8 mouse cellular contexts compared by ENCODE assay signal in the genomic region with DNA sequence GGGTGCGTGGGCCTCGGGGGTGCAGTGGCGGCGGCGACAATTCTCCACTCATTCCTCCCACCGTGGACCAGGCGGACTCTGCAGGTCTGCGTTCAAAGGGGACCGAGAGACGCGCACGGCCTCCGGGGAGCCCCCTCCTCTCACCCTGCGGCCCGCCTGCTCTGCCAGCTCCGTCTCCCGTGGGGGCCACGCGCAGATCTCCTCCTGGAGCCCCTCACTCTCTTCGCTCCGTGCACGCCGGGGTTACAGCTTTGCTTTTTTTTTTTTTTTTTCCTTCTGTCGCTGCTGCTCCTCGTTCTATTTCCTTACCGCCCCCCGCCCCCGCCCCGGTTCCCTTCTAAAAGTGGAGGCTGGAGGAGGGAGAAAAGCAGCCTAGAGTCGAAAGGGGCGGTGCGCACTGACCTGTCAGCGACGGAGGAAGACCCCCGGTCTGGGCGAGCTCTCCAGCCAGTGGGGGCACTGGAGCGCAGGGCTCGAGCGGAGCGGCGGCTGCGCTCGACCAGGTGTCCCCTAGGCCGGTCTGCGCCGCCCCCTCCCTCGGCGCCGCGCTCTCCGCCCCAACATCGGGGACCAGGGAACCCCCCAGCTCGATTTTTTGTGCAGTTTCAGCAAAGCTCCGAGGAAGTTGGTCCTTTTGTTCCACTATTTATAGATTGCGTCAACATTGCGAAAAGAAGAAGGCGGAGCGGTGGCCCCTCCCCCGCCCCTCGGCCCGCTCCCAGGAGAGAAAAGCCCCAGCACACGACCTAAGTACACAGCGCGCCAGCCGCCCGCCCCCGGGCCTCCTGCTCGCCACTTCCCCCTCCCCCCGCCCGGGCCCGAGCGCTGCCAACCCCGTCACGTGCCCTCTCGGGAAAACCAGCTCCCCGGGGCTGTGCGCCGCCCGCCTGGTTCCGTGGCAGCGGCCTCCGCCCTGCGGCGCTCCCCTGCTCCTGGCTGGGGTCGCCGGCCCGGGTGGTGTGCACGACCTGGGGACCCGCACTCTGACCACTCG.
A peak's percentile ranks its signal among the peaks of the same experiment; 100 is the strongest.
DNase-seq lines count a peak whose midpoint lies in the region; ATAC-seq and TF ChIP-seq lines count a peak whose summit lies in the region.

No protein-coding gene starts in this region.

- H3K27ac ChIP-seq in cortical plate, adult 2 months (ENCODE audit: insufficient read depth, low read length), result peak overlapping the region; percentile 99

- peak; percentile 44 for ATAC-seq in inflammation-experienced regulatory T-cells, adult 6 months
- ATAC-seq in megakaryocyte progenitor cell, adult 5-6 weeks (replicated peaks; ENCODE audit: poor library complexity), result peak; percentile 53

- H3K4me1 ChIP-seq in cortical plate, adult 2 months (ENCODE audit: control insufficient read depth, insufficient read depth, low read length), result no peaks in the 10 kb centered on the region; the same call in 1 of the 2 replicates

- no peak for TF ChIP-seq CTCF in cortical plate, adult 2 months (IDR thresholded peaks at IDR 0.05; ENCODE audit: extremely low read depth, insufficient read depth, low read length)

- H3K4me3 ChIP-seq in cortical plate, adult 2 months (ENCODE audit: insufficient read depth, low read length), result peak overlapping the region; percentile 79

- 0 out of 2 replicates have a peak, but pooled peaks have one; percentile 8 for TF ChIP-seq POLR2A in cortical plate, adult 2 months (IDR thresholded peaks at IDR 0.05; ENCODE audit: extremely low read depth, insufficient read depth, low read length)

- DNase-seq in adrenal gland, adult (ENCODE audit: inconsistent age in 2 of 2, low spot score in 1 of 2), result peak; percentile 92 to 97
- peak; percentile 96 for DNase-seq in gastrocnemius, postnatal 10 days
- DNase-seq in left cerebral cortex, postnatal 10 days (ENCODE audit: extremely low spot score in 1 of 2, low spot score in 2 of 2), result peak; percentile 81 to 96
- peak; percentile 85 for DNase-seq in right cerebral cortex, postnatal 25 days
- DNase-seq in urinary bladder, postnatal 36 days (ENCODE audit: low spot score in 2 of 2), result peak; percentile 85 to 92

- intact Hi-C loops in left cerebral cortex, postnatal 10 days (cut with DNase I), result no loop called here

Comparison
In these comparisons a context has a peak if more than half of its experiments do, and no peak if none do; other contexts are left out.
1. Peak in every context shown above with its lines: DNase-seq, ATAC-seq, H3K4me3 ChIP-seq and H3K27ac ChIP-seq.